Mouse (Mus musculus) ES-Bruce4 (cell line): Measurements from ENCODE around the gene Borcs6.

Experiments used
- CTCF ChIP-seq: IDR thresholded peaks from one replicate; pipeline ENCODE4 v1.8.1; 2011; ENCODE audit warnings: low read depth, low read length
- POLR2A ChIP-seq: IDR thresholded peaks from one replicate; pipeline ENCODE4 v1.8.1; 2011; ENCODE audit warnings: low read length; ENCODE audit not compliant: insufficient read depth

DNA sequence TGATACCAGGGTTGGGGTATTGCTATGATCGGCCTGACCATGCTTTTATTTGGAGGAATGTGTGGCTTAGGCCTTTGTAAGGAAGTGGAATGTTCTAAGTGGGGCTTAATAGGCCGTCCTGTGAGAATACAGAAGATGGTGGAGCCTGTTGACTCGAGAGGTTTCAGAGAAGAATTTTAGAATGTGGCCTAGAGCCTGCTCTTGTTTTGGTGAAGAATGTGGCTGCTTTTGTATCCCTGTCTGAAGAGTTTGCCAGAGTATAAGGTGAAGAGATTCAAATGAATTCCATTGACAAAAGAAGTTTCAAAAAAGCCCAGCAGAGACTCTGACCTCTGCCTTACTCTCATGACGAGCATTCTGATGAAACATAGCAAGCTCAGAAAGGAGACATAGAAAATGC is 7.7 kb upstream of the Borcs6 start:
- TF ChIP-seq CTCF, result no peak
- TF ChIP-seq POLR2A, result no peak
